Mouse (Mus musculus): Measurements from ENCODE around the gene Sox5. TPM values are rescaled to one million over a fixed set of nuclear protein-coding genes. Genes with fewer than 3 reads are reported as not detected.

Sox5 gene
- total and polyA plus RNA-seq, 3 experiments, result 0.08 to 0.47 (median 0.46) TPM

DNA sequence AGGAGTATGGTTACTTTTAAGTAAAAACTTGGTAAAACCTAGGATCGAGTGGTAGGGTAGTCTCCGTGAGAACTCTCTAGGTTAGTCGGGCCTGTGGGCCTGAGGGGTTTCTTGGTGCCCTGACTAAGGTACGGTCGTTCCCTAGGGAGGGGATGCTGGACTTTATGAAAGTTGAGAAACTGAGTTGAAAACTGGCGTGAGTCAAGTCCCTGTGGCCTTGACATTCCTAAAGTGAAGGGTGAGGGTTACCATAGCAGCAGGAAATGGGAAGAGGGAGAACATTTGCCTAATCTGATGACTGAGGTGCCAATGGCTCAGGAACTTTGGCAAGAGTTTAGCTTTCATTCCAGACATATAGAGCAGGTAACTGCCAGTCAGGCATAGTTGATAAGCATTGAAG is 956.7 kb downstream of the Sox5 start:
- H3K9ac ChIP-seq (ENCODE audit: insufficient read depth, low read depth), result no peak overlapping the region
- H3K4me3 ChIP-seq (replicated peaks in 1 of 3; ENCODE audit: low read depth in 2 of 3, low read length in 2 of 3, poor library complexity in 1 of 3), result no peak overlapping the region
- no peak for TF ChIP-seq ZMIZ1 (IDR thresholded peaks at IDR 0.05; ENCODE audit: low read depth, low read length)
- TF ChIP-seq ZKSCAN1 (IDR thresholded peaks at IDR 0.05; ENCODE audit: borderline replicate concordance, low read depth, low read length), result no peak
- no peak for TF ChIP-seq POLR2A (IDR thresholded peaks at IDR 0.05; ENCODE audit: low read depth, low read length)
- no peak for TF ChIP-seq POLR2AphosphoS2 (IDR thresholded peaks at IDR 0.05; ENCODE audit: low read depth, low read length)
- TF ChIP-seq MYC (IDR thresholded peaks at IDR 0.05; ENCODE audit: low read depth, low read length), result no peak
- no peak overlapping the region for H3K27ac ChIP-seq (ENCODE audit: insufficient read depth, low read depth)
- H3K36me3 ChIP-seq (replicated peaks in 1 of 2; ENCODE audit: control insufficient read depth in 1 of 2, insufficient read depth in 1 of 2, low read length in 1 of 2), result no peaks in the 10 kb centered on the region
- H3K4me2 ChIP-seq (ENCODE audit: insufficient read depth, low read depth, poor library complexity, severe bottlenecking), result no peak overlapping the region
- H3K79me2 ChIP-seq (replicated peaks; ENCODE audit: control insufficient read depth, extremely low read depth, insufficient read depth, poor library complexity, severe bottlenecking), result no peaks in the 10 kb centered on the region
- H3K9me3 ChIP-seq (replicated peaks; ENCODE audit: low read length), result no peaks in the 10 kb centered on the region
- dilution Hi-C loops (cut with MboI; ENCODE audit: extremely low pct_ligation_motif_present, extremely low pct_unique_long_range_greater_than_20kb, low sequenced_read_pairs), result no loop called here
- in situ Hi-C loops (cut with MboI; ENCODE audit: low pct_ligation_motif_present, low pct_unique_long_range_greater_than_20kb, low sequenced_read_pairs), result no loop called here
- DNase-seq (ENCODE audit: extremely low read depth), result no peak
- H3K27me3 ChIP-seq (replicated peaks), result no peaks in the 10 kb centered on the region
- peaks cover 0 to 12% of the 10 kb centered on the region in 2 experiments; a peak in 2 of 4 replicates for H3K4me1 ChIP-seq (ENCODE audit: control insufficient read depth in 1 of 2, insufficient read depth in 2 of 2)

GRCm38 (mm10) chr6:143788446-143788845 is 993.3 kb downstream of the Sox5 start:
- no peak for DNase-seq (ENCODE audit: extremely low read depth)
- H3K36me3 ChIP-seq (replicated peaks in 1 of 2; ENCODE audit: control insufficient read depth in 1 of 2, insufficient read depth in 1 of 2, low read length in 1 of 2), result no peaks in the 10 kb centered on the region
- H3K4me1 ChIP-seq (ENCODE audit: control insufficient read depth in 1 of 2, insufficient read depth in 2 of 2), result no peaks in the 10 kb centered on the region
- no peaks in the 10 kb centered on the region for H3K9me3 ChIP-seq (replicated peaks; ENCODE audit: low read length)
- no peaks in the 10 kb centered on the region for H3K79me2 ChIP-seq (replicated peaks; ENCODE audit: control insufficient read depth, extremely low read depth, insufficient read depth, poor library complexity, severe bottlenecking)
- H3K9ac ChIP-seq (ENCODE audit: insufficient read depth, low read depth), result no peak overlapping the region
- no peak overlapping the region for H3K4me3 ChIP-seq (replicated peaks in 1 of 3; ENCODE audit: low read depth in 2 of 3, low read length in 2 of 3, poor library complexity in 1 of 3)
- in situ Hi-C loops (cut with MboI; ENCODE audit: low pct_ligation_motif_present, low pct_unique_long_range_greater_than_20kb, low sequenced_read_pairs), result no loop called here
- H3K27me3 ChIP-seq (replicated peaks), result no peaks in the 10 kb centered on the region
- no peak overlapping the region for H3K4me2 ChIP-seq (ENCODE audit: insufficient read depth, low read depth, poor library complexity, severe bottlenecking)
- TF ChIP-seq GABPA (IDR thresholded peaks at IDR 0.05; ENCODE audit: insufficient replicate concordance, low read depth, low read length), result no peak
- TF ChIP-seq USF2 (conservative IDR thresholded peaks at IDR 0.05; ENCODE audit: low read depth, low read length), result no peak
- no peak for TF ChIP-seq RCOR1 (conservative IDR thresholded peaks at IDR 0.05; ENCODE audit: low read depth, low read length)
- TF ChIP-seq ZKSCAN1 (IDR thresholded peaks at IDR 0.05; ENCODE audit: borderline replicate concordance, low read depth, low read length), result no peak
- no peak for TF ChIP-seq ZMIZ1 (IDR thresholded peaks at IDR 0.05; ENCODE audit: low read depth, low read length)
- no peak for TF ChIP-seq MAX (IDR thresholded peaks at IDR 0.05; ENCODE audit: low read length)
- no peak overlapping the region for H3K27ac ChIP-seq (ENCODE audit: insufficient read depth, low read depth)
- dilution Hi-C loops (cut with MboI; ENCODE audit: extremely low pct_ligation_motif_present, extremely low pct_unique_long_range_greater_than_20kb, low sequenced_read_pairs), result no loop called here

DNA sequence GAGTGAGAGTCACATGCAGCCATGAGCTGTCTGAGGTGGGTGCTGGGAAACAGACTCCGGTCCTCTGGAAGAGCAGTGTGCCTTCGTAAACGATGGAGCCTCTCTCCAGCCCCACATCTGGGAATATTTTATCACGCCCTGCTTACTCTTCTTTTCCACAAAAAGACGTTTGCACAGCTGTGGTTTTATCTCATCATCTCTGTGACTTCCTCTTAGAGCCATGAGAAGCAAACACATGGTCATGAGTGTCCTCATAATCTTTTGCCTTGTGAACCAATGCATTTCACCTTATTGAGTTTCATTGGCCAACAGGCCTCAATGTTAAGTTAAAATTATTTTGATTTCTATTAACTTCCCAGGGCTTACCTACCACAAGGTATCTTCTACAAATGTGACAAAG is 994.4 kb downstream of the Sox5 start:
- in situ Hi-C loops (cut with MboI; ENCODE audit: low pct_ligation_motif_present, low pct_unique_long_range_greater_than_20kb, low sequenced_read_pairs) (no loop called here), dilution Hi-C loops (cut with MboI; ENCODE audit: extremely low pct_ligation_motif_present, extremely low pct_unique_long_range_greater_than_20kb, low sequenced_read_pairs) (no loop called here)

More for the DNA sequence above, 994.4 kb downstream of the Sox5 start:
- H3K4me2 ChIP-seq (ENCODE audit: insufficient read depth, low read depth, poor library complexity, severe bottlenecking), result no peak overlapping the region
- no peaks in the 10 kb centered on the region for H3K79me2 ChIP-seq (replicated peaks; ENCODE audit: control insufficient read depth, extremely low read depth, insufficient read depth, poor library complexity, severe bottlenecking)
- DNase-seq (ENCODE audit: extremely low read depth), result no peak
- no peaks in the 10 kb centered on the region for H3K4me1 ChIP-seq (ENCODE audit: control insufficient read depth in 1 of 2, insufficient read depth in 2 of 2)
- H3K36me3 ChIP-seq (replicated peaks in 1 of 2; ENCODE audit: control insufficient read depth in 1 of 2, insufficient read depth in 1 of 2, low read length in 1 of 2), result no peaks in the 10 kb centered on the region
- no peak overlapping the region for H3K27ac ChIP-seq (ENCODE audit: insufficient read depth, low read depth)
- no peak for TF ChIP-seq NRF1 (IDR thresholded peaks at IDR 0.05; ENCODE audit: low read depth, low read length)
- TF ChIP-seq SIN3A (IDR thresholded peaks at IDR 0.05; ENCODE audit: low read length), result no peak
- no peak for TF ChIP-seq USF2 (conservative IDR thresholded peaks at IDR 0.05; ENCODE audit: low read depth, low read length)
- TF ChIP-seq PAX5 (IDR thresholded peaks at IDR 0.05; ENCODE audit: low read length), result no peak
- TF ChIP-seq MEF2A (IDR thresholded peaks at IDR 0.05; ENCODE audit: borderline replicate concordance, low read depth, low read length), result no peak
- TF ChIP-seq HCFC1 (IDR thresholded peaks at IDR 0.05; ENCODE audit: low read depth, low read length), result no peak
- TF ChIP-seq GABPA (IDR thresholded peaks at IDR 0.05; ENCODE audit: insufficient replicate concordance, low read depth, low read length), result no peak
- TF ChIP-seq USF1 (IDR thresholded peaks at IDR 0.05; ENCODE audit: low read depth, low read length), result no peak
- no peak for TF ChIP-seq CHD2 (IDR thresholded peaks at IDR 0.05; ENCODE audit: low read length)
- no peak for TF ChIP-seq RAD21 (IDR thresholded peaks at IDR 0.05; ENCODE audit: low read depth, low read length)
- TF ChIP-seq UBTF (IDR thresholded peaks at IDR 0.05; ENCODE audit: low read depth, low read length), result no peak
- TF ChIP-seq RCOR1 (conservative IDR thresholded peaks at IDR 0.05; ENCODE audit: low read depth, low read length), result no peak
- no peak for TF ChIP-seq BHLHE40 (IDR thresholded peaks at IDR 0.05; ENCODE audit: low read depth, low read length)
- TF ChIP-seq ETS1 (conservative IDR thresholded peaks at IDR 0.05; ENCODE audit: low read depth, low read length), result no peak
- no peak for TF ChIP-seq POLR2A (IDR thresholded peaks at IDR 0.05; ENCODE audit: low read depth, low read length)
- TF ChIP-seq TBP (conservative IDR thresholded peaks at IDR 0.05; ENCODE audit: low read depth, low read length), result no peak
- no peak for TF ChIP-seq POLR2AphosphoS2 (IDR thresholded peaks at IDR 0.05; ENCODE audit: low read depth, low read length)
- no peaks in the 10 kb centered on the region for H3K27me3 ChIP-seq (replicated peaks)
- no peak overlapping the region for H3K9ac ChIP-seq (ENCODE audit: insufficient read depth, low read depth)
- H3K4me3 ChIP-seq (replicated peaks in 1 of 3; ENCODE audit: low read depth in 2 of 3, low read length in 2 of 3, poor library complexity in 1 of 3), result no peak overlapping the region
- H3K9me3 ChIP-seq (replicated peaks; ENCODE audit: low read length), result no peaks in the 10 kb centered on the region

Measured in CH12.LX (cell line).